Mouse (Mus musculus) NIH3T3 (cell line): ENCODE data around the gene Atp7b.

ENCODE experiments used
- DNase-seq: peaks from one replicate; pipeline ENCODE4 v3.0.0-alpha.2; 2012; ENCODE audit warnings: low read depth

Atp7b gene

GRCm38 (mm10) chr8:22025241-22025640 is 34.9 kb downstream of the Atp7b start:
- no peak for DNase-seq

DNA sequence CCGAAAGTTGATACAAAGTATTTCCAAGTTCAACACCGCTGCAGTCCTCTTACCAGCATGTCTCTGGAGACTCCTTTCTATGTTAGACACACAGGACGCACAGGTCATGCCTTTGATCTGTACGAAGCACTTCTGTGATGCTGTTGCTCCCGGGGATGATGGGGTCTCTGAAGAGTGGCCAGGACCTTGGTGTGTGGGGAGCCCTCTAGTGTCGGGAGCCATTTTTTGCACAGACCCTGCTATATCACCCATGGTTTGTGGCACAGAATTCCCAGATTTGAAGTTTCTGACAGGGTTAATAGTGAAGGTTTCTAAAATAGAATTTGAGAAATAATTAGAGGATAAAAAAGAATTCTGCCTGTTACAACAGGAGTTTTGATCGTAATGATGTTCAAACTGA is 37.9 kb downstream of the Atp7b start:
- DNase-seq = no peak

DNA sequence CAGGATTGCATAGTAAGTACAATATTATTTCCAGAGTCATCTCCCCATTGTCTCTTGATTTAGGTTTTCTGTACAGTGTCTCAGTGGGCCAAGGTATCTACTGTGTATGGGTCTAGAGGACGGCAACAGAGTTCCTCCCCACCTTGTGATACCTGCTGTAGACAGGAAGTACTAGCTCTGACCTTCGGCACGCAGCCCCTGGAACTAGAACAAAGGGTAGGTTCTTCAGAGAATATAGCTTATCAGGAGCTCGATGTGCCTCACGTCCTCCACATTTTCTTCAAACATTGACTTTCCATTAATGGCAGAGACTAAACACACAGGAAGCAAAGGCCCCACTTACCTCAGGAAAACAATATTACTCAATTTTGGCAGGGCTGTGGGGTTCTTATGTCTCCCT is 40.6 kb downstream of the Atp7b start:
- DNase-seq = no peak

GRCm38 (mm10) chr8:22017731-22018130 is 42.4 kb downstream of the Atp7b start:
- DNase-seq = no peak

DNA sequence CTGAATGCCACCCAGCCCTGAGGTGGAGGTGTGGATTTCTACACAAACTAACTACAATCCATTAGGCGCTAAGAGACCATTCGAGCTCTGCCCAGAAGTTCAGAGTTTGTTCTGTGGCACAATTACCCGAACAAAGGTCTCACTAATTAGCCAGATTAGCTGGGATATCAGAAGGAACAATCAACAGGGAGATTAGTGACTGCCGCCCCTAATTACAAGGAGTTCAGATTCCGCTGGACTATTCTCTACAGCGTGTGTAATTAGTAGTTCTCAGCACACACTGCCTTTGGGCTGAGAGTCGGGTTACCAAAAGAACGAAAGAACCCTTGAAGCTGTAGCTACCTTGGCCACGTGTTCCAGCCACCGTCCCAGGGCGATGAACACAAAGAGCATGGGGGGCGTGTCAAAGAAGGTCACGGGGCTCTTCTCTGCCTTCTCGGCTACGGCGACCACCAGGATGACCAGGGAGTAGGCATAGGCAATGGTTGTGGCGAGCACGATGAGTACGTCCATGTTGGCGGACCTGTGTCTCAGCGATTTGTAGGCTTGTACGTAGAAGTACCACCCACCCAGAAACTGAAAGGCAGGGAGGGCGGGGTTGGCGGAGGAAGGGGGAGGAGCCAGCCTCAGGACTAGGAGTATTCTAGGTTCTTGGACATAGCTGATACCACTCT is 46.9 kb downstream of the Atp7b start:
- DNase-seq = no peak

DNA sequence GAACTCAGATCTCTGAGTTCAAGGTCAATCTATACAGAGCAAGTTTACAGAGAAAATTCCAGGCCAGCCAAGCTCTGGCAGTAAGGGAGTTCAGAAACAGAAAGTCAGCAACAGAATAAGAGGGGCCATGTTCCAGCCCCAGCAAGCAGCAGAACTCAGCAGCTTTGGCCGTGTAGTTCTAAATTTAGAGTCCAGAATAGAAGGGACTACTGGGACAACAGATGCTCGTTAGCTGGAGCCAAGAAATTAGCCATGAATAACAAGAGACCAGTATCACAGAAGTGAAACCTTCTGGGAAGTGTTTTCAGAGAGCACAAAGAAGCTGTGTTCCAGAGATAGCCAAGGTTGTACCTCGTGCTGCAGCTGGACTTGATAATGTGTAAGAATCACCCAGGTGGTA is 50.7 kb downstream of the Atp7b start:
- no peak for DNase-seq

GRCm38 (mm10) chr8:22006423-22006822 is 53.7 kb downstream of the Atp7b start:
- no peak for DNase-seq

DNA sequence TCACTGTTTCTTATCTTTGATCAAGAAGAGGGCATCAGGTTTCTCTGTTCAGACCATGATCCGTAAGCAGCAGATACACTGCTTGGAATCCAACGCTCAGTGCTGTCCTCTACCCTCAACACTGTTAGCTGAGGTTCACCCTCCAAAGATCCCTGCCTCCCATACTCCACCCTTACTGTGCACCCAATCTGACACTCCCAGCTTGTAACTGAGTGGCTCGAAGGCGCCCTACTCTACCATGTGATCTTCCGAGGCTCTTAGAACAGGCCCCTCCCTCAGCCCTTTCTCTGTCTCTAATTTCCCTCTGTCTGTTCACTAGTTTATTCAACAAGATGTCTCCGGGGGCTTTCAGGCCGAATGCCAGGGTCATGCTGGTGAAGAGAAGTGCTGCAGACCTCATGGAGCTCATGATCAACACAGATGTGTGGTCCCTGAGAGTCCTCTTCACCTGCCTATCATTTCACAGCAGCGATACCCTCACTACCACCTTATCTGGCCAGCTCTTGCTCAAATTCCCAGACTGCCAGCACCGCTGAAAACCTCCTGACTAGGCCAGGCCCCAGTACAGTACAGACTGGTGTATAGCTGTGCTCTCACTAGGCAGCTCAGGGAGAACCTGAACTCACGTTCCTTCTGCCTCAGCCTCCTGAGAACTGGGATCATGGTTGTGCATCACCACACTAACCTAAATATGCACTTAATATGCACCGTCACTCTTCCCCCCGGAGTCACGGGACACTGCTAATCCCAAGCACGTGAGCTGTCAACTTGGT is 55.2 kb downstream of the Atp7b start:
- no peak for DNase-seq

- DNase-seq = peak; percentile 54
Observed at GRCm38 (mm10) chr8:21995181-21995580, 64.9 kb downstream of the Atp7b start.

DNA sequence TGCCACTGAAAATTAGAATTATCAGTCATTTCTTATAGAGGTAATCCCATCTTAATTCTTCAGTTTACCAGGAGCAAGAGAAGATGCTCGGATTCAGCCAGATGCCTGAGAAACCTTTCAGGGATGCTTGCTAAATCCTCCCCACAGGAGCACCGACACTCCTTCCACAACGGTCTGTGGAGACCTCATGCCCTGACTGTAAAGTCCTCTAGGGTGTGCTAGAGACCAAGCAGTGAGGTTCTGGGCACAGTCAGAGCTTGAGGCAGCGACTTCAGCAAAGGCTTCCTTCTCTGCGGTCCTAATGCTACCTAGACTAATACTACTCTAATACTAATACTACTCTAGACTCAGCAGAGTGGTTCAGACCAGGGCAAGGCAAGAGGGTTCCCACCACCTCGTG is 67.9 kb downstream of the Atp7b start:
- peak; percentile 72 for DNase-seq

- peak; percentile 19 for DNase-seq
Observed at GRCm38 (mm10) chr8:21981664-21982337, 78.3 kb downstream of the Atp7b start.

- no peak for DNase-seq
Observed at GRCm38 (mm10) chr8:21978193-21978592, 81.9 kb downstream of the Atp7b start.

GRCm38 (mm10) chr8:21969475-21969874 is 90.6 kb downstream of the Atp7b start, which contains the start of gene Ccdc70:
Gene Ccdc70, plus strand, starts transcription at chr8:21969775.
- no peak for DNase-seq

- DNase-seq = no peak
Observed at GRCm38 (mm10) chr8:21966646-21967045, 93.5 kb downstream of the Atp7b start.

- no peak for DNase-seq
Observed at GRCm38 (mm10) chr8:21958414-21958813, 101.7 kb downstream of the Atp7b start, which contains the start of gene Fam90a1a. Gene Fam90a1a, plus strand, starts transcription at chr8:21958714.

- DNase-seq = no peak
Observed at GRCm38 (mm10) chr8:21956336-21956735, 103.8 kb downstream of the Atp7b start.

DNA sequence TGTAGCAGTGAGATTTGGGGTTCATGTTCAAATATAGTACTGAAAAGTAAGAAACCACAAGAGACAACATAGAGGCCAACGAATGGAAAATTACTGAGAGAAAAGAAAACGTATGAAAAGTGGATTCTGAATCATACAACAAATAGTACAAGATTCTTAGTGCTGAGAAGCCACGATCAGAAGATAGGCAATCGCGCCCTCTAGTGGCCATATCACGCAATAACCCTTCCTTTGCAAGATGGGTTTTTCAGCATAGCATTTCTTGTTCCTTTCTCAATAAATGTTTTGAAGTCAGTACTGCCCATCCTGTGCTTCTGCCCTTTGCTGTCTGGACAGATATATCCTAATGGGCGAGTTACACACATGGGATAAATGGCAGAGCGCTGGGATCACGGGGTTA is 104.8 kb downstream of the Atp7b start:
- peak; percentile 76 for DNase-seq

DNA sequence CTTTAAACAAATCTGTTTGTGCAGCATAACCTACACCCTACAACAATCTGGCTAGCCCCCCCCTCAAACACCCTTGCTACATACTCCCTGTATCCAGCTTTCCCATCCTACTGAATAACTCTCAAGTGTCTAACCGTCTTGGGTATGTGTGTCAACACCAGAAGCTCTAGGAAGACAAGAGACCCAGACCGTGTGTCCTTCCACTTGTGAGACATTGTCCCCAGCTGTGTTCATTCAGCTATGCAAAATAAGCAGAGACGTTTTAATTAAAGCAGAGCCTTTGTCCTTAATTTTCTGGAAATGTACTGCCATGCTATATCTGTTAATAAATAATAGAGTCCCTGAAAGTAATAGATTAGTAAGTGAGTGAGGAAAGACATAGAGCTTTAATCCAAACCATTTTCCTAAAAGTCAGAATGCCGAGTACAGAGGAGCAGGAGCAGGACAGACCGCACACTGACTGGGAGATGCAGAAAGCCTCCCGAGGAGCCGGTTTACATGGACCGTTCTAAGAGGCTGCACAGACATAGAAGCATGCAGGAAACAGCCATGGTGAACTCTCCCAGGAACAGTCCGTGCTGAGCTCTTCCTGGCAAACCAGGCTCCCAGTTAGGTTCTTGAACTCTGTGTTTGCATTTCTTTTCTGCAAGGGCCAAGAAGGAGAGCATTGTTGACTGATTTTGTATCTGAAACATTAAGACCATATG is 112.6 kb downstream of the Atp7b start:
- no peak for DNase-seq

DNA sequence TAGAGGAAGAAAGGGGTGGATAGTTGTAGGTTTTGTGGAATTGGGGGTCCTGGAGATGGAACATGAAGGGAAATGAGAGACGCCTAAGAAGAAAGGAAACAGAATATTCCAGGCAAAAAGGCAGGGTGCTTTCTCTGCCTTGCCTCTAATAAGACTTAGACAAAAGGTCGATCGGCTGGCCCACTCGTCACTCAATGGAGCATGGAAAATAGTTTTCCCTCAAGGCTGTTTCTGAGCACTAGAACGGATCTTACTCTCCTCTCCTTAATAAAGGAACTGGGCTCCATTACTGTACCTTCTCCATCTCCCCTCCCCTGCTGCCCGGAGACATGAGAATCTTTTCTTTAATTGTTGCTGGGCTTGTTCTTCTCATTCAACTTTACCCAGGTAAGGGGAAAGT is 113.6 kb downstream of the Atp7b start, which contains the start of gene Defb13:
Defb13 (plus strand) TSS at position 301 of the 400 bp plus-strand sequence.
- no peak for DNase-seq
